Mouse (Mus musculus): ENCODE data around the gene Cyp46a1.

Gene Cyp46a1

DNA sequence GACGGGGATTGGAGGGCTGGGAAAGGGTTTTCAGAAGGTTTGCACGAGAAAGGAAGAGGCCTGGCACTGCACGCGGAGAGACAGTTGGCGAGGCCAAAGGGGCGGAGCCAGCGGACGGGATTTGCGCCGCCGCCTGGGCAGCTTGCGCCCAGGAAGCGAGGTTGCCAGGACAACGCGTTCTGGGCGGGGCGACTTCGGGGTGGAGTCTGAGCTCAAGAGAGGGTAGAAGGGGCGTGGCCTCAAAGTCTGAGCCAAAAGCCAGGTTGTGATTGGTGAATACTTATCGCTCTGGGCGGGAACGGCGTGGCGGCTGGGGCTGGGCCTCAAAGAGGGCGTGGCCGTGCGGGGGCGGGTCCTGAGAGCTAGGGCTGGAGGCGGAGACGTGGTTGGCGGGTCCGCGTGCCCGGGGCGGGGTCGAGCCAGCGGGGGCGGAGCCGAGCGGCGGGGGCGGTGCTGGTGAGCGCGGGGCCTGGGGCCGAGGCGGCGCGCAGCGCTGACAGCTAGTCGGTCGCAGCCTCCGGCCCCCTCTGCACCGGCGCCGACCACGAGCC is at the start of gene Cyp46a1:
TSS of gene Cyp46a1 (plus strand) at position 487 of the 551 bp plus-strand sequence.
- DNase-seq (ENCODE audit: low read depth, low spot score): peak; percentile 99

- no peak for DNase-seq (ENCODE audit: low read depth, low spot score)
Observed at GRCm38 (mm10) chr12:108284455-108285224, 49.5 kb upstream of the Cyp46a1 start.

DNA sequence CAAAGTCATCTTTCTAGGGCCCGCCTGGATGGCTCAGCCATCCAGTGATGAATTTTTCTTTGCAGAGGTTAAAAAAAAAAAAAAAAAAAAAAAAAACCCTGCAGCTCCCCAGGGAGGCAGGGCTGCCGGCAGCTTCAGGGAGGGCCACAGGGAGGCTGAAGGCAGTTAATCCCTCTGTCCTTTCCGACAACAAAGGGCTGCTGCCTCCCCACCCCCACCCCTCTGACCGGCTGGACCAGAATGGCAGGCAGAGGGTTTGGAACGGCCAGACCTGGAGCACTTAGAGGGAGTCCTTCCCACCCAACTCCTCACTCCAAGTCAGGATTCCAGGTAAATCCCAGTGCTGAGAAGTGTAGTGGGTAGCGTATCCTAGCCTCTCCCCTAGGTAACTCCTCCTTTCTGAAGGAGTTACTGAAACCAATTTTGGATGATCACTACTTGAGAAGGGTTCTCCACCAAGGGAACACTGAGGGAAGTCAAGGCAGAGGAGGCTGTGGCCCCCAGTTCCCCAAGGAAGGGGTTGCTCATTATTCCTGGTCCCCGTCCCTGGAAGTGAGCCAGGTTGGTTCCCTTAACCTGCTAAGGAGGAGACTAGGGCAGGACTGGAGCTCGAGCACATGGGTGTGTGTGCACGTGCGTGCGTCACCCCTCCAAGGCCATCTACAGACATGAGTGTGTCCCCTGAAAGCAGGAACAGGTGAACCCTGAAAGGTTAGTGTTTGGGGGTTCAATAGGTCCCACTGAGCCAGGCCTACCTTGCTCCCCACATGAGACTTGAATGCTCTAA is 48.8 kb upstream of the Cyp46a1 start:
- no peak for DNase-seq (ENCODE audit: low read depth, low spot score)

DNA sequence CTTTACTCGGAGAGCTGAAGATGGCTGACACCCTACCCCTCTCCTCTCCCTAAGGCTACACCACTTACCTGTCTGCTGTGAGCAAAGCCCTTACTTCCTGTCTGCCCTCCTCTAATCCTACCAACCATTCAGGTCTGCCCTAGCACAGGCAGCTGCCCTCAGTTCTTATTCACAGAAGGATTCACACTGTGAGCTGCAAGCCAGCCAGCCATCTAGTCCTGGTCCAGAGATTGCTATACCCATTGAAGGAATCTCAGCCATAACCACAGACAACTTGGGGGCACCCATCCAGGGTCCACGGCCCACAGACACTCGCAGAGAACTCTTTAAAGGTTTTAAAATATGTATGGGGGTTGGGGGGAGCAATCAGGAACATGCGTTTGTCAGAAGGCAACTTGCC is 47.8 kb upstream of the Cyp46a1 start:
- DNase-seq (ENCODE audit: low read depth, low spot score): no peak

DNA sequence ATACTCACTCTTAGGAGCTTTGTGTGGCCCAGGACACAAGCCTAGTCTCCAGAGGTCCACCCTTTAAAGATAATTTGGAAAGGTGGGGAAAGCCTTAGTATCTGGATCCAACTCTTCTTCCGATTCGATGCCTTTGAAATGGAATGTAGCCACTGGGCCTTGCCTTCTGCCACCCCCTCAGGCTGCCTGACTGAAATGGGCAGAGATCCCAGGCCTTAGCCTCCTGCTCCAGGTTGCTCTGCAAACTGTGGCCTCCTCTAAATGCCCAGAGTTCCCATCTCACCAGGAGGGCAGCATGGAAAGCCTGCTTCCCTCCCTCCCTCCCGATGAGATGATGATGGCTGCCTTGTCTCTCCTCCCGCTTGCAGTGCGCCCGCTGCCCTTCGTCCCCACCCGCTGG is 47.2 kb upstream of the Cyp46a1 start:
- DNase-seq (ENCODE audit: low read depth, low spot score): no peak

DNA sequence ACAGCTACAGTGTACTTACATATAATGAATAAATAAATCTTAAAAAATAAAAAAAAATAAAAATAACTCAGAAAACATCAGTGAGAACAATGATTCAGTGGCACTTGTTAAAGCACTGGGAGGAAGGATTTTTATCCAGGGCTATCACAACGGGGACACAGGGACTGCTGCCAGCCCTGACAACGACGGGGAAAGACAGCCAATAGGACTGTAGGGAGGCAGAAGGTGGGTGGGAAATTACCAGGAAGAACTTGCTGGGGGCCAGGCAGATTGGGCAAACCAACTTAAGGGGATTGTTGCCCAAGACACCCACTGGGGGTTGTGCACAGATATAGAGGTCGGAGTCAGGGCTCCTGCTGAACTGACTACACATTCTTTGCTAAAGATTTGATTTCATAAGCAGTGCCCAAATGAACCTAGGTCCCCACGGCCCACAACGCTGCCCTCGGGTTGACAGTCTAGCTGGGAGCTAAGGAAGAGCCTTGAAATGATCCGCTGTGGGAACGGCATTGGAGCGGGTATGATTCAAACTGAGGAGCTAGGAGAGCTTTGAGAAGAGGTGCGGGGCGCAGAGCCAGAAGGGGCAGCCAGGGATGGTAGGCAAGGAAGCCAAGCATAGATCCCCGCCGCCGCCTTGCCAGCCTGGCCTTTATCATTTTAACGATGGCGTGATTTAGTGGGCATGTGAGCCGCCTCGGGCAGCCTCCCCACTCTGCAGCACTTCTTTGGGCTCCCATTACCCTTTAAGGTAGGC is 45.9 kb upstream of the Cyp46a1 start:
- DNase-seq (ENCODE audit: low read depth, low spot score): no peak

- DNase-seq (ENCODE audit: low read depth, low spot score): no peak
Observed at GRCm38 (mm10) chr12:108292419-108292818, 41.8 kb upstream of the Cyp46a1 start.

GRCm38 (mm10) chr12:108292957-108293356 is 41.2 kb upstream of the Cyp46a1 start:
- DNase-seq (ENCODE audit: low read depth, low spot score): peak; percentile 70

GRCm38 (mm10) chr12:108294620-108295019 is 39.6 kb upstream of the Cyp46a1 start:
- no peak for DNase-seq (ENCODE audit: low read depth, low spot score)

DNA sequence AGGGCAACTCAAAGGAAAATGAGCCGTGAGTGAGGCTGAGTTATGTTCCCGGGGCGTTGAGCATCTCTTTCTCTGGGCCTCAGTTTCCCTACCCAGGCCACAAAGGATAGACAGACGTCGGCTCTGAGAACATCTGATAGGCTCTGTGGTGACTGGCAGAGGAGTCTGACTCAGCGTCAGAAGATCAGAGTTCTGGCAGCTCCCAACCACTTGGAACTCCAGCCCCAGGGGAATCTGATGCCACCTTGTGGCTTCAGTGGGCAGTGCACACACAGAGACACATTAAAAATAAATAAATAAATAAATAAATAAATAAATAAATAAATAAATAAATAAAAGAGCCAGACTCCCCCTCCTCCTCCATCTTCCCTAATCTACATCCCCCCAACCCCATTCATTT is 37.1 kb upstream of the Cyp46a1 start:
- no peak for DNase-seq (ENCODE audit: low read depth, low spot score)

DNA sequence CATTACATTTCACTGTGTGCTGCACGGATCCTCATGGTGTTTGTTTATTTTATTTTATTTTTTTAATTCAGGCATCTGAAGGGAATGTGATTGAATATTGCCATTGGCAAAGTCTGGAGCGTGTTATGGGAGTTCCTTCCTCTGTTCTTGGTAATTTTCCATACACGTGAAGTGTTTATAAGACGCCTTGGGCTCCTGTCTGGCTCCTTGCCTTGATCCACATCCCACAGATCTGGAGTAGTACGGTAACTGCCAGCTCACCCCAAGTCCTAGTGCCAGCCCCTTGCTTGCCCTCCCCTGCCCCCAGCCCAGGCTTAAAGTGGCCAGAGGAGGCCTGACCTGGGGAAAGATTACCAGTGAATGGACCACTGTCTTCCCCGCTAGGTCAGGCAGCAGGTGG is 33.2 kb upstream of the Cyp46a1 start:
- no peak for DNase-seq (ENCODE audit: low read depth, low spot score)

DNA sequence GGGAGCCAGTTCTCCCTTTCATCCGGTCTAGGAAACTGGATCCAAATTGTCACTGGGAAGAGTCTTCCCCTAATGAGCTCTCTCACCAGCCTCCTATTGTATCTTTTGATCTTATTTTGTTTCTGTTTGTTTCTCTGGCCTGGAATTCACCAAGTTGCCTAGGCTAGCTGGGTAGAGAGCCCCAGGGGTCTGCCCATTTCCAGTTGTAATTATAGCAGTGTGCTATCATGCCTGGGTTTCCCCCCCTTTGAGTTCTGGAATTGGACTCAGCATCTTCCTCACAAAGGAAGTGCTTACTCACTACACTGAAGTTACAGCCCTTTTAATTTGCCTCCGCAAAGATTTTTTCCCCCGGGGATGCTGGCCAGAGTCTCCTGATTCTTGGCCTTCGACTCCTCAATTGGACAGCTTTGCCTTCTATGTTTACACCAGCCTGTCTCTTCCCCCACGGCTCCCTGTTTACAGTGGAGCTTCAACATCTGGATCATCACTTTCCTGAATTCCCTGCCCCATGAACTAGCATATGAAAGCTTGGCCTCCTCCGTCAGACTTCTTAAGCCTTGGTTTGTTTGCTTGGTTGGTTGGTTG is 30.3 kb upstream of the Cyp46a1 start:
- no peak for DNase-seq (ENCODE audit: low read depth, low spot score)

GRCm38 (mm10) chr12:108305172-108305571 is 29.0 kb upstream of the Cyp46a1 start:
- no peak for DNase-seq (ENCODE audit: low read depth, low spot score)

DNA sequence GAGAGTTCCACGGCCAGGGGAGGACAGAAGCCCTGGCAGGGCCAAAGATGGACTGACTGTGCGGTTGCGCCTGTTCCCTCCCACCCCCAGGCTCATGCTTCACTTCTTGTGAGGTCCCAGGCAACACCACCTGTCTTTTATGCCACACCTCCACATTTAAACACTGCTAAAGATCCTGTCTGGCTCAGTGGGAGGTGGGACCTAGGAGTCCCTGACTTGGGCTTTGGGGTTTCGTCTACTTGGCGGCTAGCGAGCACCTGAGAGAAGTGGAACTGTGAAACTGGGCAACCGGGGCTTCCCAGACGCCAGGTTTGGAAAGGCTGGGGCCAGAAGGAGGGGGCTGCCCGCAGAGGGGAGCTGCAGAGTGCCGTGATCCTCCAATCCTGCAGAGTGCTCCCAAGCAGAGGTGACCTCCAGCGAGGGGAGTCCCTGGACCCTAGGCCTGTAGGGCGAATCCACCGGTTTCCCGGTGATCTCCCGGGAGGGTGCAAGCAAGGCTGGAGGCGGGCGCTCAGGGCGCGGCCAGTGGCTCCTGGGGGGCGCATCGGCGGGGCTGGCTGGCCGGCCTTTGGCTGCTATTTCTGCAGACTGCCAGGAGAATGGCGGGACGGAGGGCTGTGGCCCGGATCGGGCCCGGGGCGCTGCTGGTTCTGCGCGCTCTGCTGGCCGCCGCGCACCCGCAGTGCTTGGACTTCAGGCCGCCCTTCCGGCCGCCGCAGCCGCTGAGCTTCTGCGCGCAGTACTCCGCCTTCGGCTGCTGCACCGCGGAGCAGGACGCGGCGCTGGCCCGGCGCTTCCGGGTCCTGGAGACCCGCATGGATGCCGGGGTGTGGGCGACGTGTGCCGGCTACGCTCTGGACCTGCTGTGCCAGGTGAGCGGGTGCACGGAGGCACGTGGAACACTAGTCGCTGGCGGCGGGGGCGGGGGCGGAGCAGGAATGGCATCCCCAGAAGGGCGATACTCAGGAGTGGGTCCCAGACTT is 28.1 kb upstream of the Cyp46a1 start, which contains the start of gene Hhipl1:
TSS of gene Hhipl1 (plus strand) at position 459 of the 983 bp plus-strand sequence.
- DNase-seq (ENCODE audit: low read depth, low spot score): no peak

DNA sequence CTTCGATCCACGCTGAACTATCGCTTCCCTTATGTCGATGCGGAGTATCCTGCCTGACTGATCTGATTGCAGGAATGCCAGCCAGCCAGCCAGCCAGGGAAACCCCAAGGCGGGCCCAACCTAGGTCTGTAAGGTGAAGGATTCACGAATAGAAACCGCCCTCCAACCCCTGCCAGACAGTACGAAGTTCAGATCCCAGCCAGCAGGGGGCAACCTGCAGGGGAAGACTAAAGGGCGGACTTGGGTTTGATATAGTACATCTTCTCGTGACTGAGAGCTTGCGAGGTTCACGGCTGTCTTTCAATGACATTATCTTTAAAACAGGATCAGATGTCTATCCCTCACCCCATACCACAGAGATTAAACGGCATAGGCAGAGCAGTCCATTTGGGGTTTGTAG is 26.6 kb upstream of the Cyp46a1 start:
- DNase-seq (ENCODE audit: low read depth, low spot score): no peak

DNA sequence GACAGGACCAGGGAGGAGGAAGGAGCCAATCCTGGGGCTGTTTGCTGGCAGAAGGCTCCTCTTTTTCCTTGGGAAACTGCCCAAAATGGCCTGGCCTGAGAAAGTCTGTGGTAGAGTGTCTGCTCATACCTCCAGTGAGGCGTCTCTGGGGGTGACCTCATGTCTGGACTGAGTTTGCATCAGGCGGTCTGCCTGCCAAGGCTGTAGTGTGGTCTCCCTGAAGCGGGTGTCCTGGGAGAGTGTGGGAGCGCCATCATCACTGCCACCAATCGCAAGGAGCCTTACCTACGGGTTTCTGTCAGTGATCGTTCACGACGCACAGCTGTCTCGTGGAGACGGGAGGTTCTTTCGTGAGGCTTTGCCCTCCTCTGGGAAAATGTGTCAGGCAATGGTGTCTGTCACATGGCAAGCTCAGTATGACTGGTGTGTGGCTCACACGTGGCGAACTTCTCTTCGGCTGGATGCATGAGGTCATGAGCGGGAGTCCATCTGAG is 25.8 kb upstream of the Cyp46a1 start:
- peak; percentile 77 for DNase-seq (ENCODE audit: low read depth, low spot score)

- peak; percentile 79 for DNase-seq (ENCODE audit: low read depth, low spot score)
Observed at GRCm38 (mm10) chr12:108309116-108309794, 24.9 kb upstream of the Cyp46a1 start.

GRCm38 (mm10) chr12:108310041-108310440 is 24.1 kb upstream of the Cyp46a1 start:
- DNase-seq (ENCODE audit: low read depth, low spot score): no peak

- DNase-seq (ENCODE audit: low read depth, low spot score): no peak
Observed at GRCm38 (mm10) chr12:108310456-108311027, 23.6 kb upstream of the Cyp46a1 start.

Measured in skeletal muscle tissue, adult 2 months (tissue).